Mouse (Mus musculus) kidney, postnatal 36 days (tissue): Measurements from ENCODE around the gene Arhgef6.

Experiments
- DNase-seq, 2 experiments: peaks; one replicate each; pipeline ENCODE4 v3.0.0; 2021 to 2022; ENCODE audit warnings: mixed read lengths in 2 of 2

Arhgef6 gene

GRCm38 (mm10) chrX:57298946-57299345 is 39.6 kb downstream of the Arhgef6 start:
- DNase-seq = no peak

- no peak for DNase-seq
These were observed 50.1 kb downstream of the Arhgef6 start for GRCm38 (mm10) chrX:57288458-57288857.

- peak in 1 of 2 experiments; percentile 5 for DNase-seq
These were observed 52.2 kb downstream of the Arhgef6 start for GRCm38 (mm10) chrX:57286281-57286680.

- DNase-seq = no peak
These were observed 56.3 kb downstream of the Arhgef6 start for GRCm38 (mm10) chrX:57282184-57282583.

GRCm38 (mm10) chrX:57277560-57278335 is 60.8 kb downstream of the Arhgef6 start:
- no peak for DNase-seq

- DNase-seq = no peak
These were observed 75.0 kb downstream of the Arhgef6 start for GRCm38 (mm10) chrX:57263515-57263914.

GRCm38 (mm10) chrX:57260744-57261143 is 77.8 kb downstream of the Arhgef6 start:
- peak in 1 of 2 experiments; percentile 6 for DNase-seq

- DNase-seq = no peak
These were observed 85.0 kb downstream of the Arhgef6 start for GRCm38 (mm10) chrX:57253329-57254055.

- DNase-seq = no peak
These were observed 100.0 kb downstream of the Arhgef6 start for GRCm38 (mm10) chrX:57238572-57238971.

- peak in 1 of 2 experiments; percentile 5 for DNase-seq
These were observed 102.5 kb downstream of the Arhgef6 start for GRCm38 (mm10) chrX:57235982-57236381.

GRCm38 (mm10) chrX:57233596-57233995 is 104.9 kb downstream of the Arhgef6 start:
- DNase-seq = no peak

GRCm38 (mm10) chrX:57228178-57228577 is 110.4 kb downstream of the Arhgef6 start:
- DNase-seq = no peak

GRCm38 (mm10) chrX:57223301-57223700 is 115.2 kb downstream of the Arhgef6 start:
- DNase-seq = no peak

- DNase-seq = no peak
These were observed 116.6 kb downstream of the Arhgef6 start for GRCm38 (mm10) chrX:57221881-57222280.

- DNase-seq = no peak
These were observed 119.0 kb downstream of the Arhgef6 start for GRCm38 (mm10) chrX:57219563-57219962.

GRCm38 (mm10) chrX:57216271-57216670 is 122.3 kb downstream of the Arhgef6 start:
- DNase-seq = no peak

- no peak for DNase-seq
These were observed 123.0 kb downstream of the Arhgef6 start for GRCm38 (mm10) chrX:57215495-57215894.

GRCm38 (mm10) chrX:57212862-57213261 is 125.7 kb downstream of the Arhgef6 start:
- DNase-seq = no peak

- no peak for DNase-seq
These were observed 126.7 kb downstream of the Arhgef6 start, which contains the start of gene Cd40lg for GRCm38 (mm10) chrX:57211876-57212275. Cd40lg (plus strand) TSS chrX:57212143.

- DNase-seq = no peak
These were observed 127.9 kb downstream of the Arhgef6 start for GRCm38 (mm10) chrX:57210591-57210990.

- DNase-seq = no peak
These were observed 138.1 kb downstream of the Arhgef6 start for GRCm38 (mm10) chrX:57200397-57200796.

GRCm38 (mm10) chrX:57198036-57198435 is 140.5 kb downstream of the Arhgef6 start:
- DNase-seq = no peak

GRCm38 (mm10) chrX:57196319-57196718 is 142.2 kb downstream of the Arhgef6 start:
- no peak for DNase-seq

GRCm38 (mm10) chrX:57189335-57189734 is 149.2 kb downstream of the Arhgef6 start:
- no peak for DNase-seq
